Mouse (Mus musculus): ENCODE results near the gene Miga2. TPM values are rescaled to one million over a fixed set of nuclear protein-coding genes. Genes with fewer than 3 reads are reported as not detected.
A peak's percentile ranks its signal among the peaks of the same experiment; 100 is the strongest.

Miga2 gene
- total and polyA plus RNA-seq, 3 experiments: 64.3 to 90.3 (median 74.2) TPM

GRCm38 (mm10) chr2:30342544-30342943, 21.5 kb upstream of the Miga2 start:
- intact Hi-C loops (cut with DNase I): no loop called here
- DNase-seq: no peak
- no peaks in the 10 kb centered on the region for H3K79me2 ChIP-seq (replicated peaks; ENCODE audit: control insufficient read depth, insufficient read depth, low read length)
- TF ChIP-seq EP300 (IDR thresholded peaks at IDR 0.05; ENCODE audit: insufficient read depth, low read depth, low read length) (no peak), CTCF (IDR thresholded peaks at IDR 0.05) (no peak), POLR2A (IDR thresholded peaks at IDR 0.05; ENCODE audit: insufficient read depth, low read depth, low read length) (no peak)
- no peak overlapping the region for H3K4me3 ChIP-seq
- H3K36me3 ChIP-seq (ENCODE audit: control insufficient read depth, insufficient read depth, low read length): no peaks in the 10 kb centered on the region
- 86% methylated on average over 7 of the region's 7 CpGs for WGBS
- no peaks in the 10 kb centered on the region for H3K4me1 ChIP-seq (ENCODE audit: control insufficient read depth, insufficient read depth, low read length)
- H3K27me3 ChIP-seq (ENCODE audit: control insufficient read depth, insufficient read depth, low read length): no peaks in the 10 kb centered on the region
- H3K27ac ChIP-seq: no peak overlapping the region
- H3K9ac ChIP-seq (ENCODE audit: low read depth, low read length): no peak overlapping the region

- no peaks in the 10 kb centered on the region for H3K27me3 ChIP-seq (ENCODE audit: control insufficient read depth, insufficient read depth, low read length)
- WGBS: 41% methylated on average over 14 of the region's 14 CpGs
- peak; percentile 60 to 65 for DNase-seq
- TF ChIP-seq POLR2A (IDR thresholded peaks at IDR 0.05; ENCODE audit: insufficient read depth, low read depth, low read length) (no peak), CTCF (IDR thresholded peaks at IDR 0.05) (peak; percentile 60)
- H3K79me2 ChIP-seq (replicated peaks; ENCODE audit: control insufficient read depth, insufficient read depth, low read length): no peaks in the 10 kb centered on the region
- no peaks in the 10 kb centered on the region for H3K4me1 ChIP-seq (ENCODE audit: control insufficient read depth, insufficient read depth, low read length)
- no peak overlapping the region for H3K9ac ChIP-seq (ENCODE audit: low read depth, low read length)
- H3K36me3 ChIP-seq (ENCODE audit: control insufficient read depth, insufficient read depth, low read length): no peaks in the 10 kb centered on the region
- H3K27ac ChIP-seq: peak overlapping the region; percentile 20; the same call in 1 of the 2 replicates
- intact Hi-C loops (cut with DNase I): no loop called here
- no peak overlapping the region for H3K4me3 ChIP-seq
Observed at GRCm38 (mm10) chr2:30343601-30344137, 20.4 kb upstream of the Miga2 start.

DNA sequence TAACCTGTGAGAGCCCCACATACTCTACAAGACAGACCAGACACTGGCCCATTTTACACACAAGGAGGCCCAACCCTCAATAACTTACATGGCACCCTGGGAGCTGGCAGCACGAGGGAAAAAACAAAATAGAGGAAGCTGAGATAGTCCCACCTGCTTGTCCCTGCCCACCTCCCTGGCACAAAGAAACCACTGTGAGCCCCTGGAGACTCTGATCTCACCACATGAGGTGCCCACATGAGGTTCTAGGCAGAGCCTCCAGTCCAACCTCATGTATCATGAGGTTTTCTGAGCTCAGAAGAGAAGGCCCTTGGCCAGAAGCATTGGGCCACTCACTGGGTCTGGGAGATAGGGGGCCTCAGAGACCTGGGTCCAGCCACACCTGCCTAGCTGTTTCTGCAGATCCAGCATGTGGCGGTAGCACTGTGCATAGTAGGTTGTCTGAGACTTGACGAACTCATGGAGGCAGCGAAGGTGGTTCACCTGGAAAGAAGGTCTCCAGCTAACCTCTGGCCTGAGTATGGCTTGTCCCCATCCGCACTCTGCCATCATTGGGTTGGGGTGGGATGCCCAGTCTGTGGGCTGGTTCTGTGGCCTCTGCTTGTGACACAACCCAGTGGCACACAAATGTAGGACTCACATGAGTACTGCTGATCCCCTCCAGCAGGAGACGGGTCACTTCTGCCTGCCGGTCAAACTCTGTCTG, 17.9 kb upstream of the Miga2 start:
- WGBS: 86% methylated on average over 7 of the region's 7 CpGs
- no peaks in the 10 kb centered on the region for H3K36me3 ChIP-seq (ENCODE audit: control insufficient read depth, insufficient read depth, low read length)
- intact Hi-C loops (cut with DNase I): no loop called here

GRCm38 (mm10) chr2:30349196-30349595, 14.8 kb upstream of the Miga2 start:
- Histone ChIP-seq H3K27ac (no peak overlapping the region), H3K79me2 (replicated peaks; ENCODE audit: control insufficient read depth, insufficient read depth, low read length) (no peaks in the 10 kb centered on the region), H3K36me3 (ENCODE audit: control insufficient read depth, insufficient read depth, low read length) (no peaks in the 10 kb centered on the region), H3K9ac (ENCODE audit: low read depth, low read length) (no peak overlapping the region), H3K4me1 (ENCODE audit: control insufficient read depth, insufficient read depth, low read length) (no peaks in the 10 kb centered on the region), H3K4me3 (no peak overlapping the region), H3K27me3 (ENCODE audit: control insufficient read depth, insufficient read depth, low read length) (no peaks in the 10 kb centered on the region)
- WGBS: 93% methylated on average over 6 of the region's 6 CpGs
- DNase-seq: no peak
- TF ChIP-seq POLR2A (IDR thresholded peaks at IDR 0.05; ENCODE audit: insufficient read depth, low read depth, low read length): no peak
- no peak for TF ChIP-seq EP300 (IDR thresholded peaks at IDR 0.05; ENCODE audit: insufficient read depth, low read depth, low read length)
- no peak for TF ChIP-seq CTCF (IDR thresholded peaks at IDR 0.05)
- intact Hi-C loops (cut with DNase I): no loop called here

More for the DNA sequence above, 17.9 kb upstream of the Miga2 start:
- Histone ChIP-seq H3K4me1 (ENCODE audit: control insufficient read depth, insufficient read depth, low read length) (no peaks in the 10 kb centered on the region), H3K79me2 (replicated peaks; ENCODE audit: control insufficient read depth, insufficient read depth, low read length) (no peaks in the 10 kb centered on the region), H3K4me3 (no peak overlapping the region), H3K9ac (ENCODE audit: low read depth, low read length) (no peak overlapping the region), H3K27ac (no peak overlapping the region), H3K27me3 (ENCODE audit: control insufficient read depth, insufficient read depth, low read length) (no peaks in the 10 kb centered on the region)
- DNase-seq: no peak
- no peak for TF ChIP-seq CTCF (IDR thresholded peaks at IDR 0.05)
- TF ChIP-seq EP300 (IDR thresholded peaks at IDR 0.05; ENCODE audit: insufficient read depth, low read depth, low read length): no peak
- TF ChIP-seq POLR2A (IDR thresholded peaks at IDR 0.05; ENCODE audit: insufficient read depth, low read depth, low read length): no peak

DNA sequence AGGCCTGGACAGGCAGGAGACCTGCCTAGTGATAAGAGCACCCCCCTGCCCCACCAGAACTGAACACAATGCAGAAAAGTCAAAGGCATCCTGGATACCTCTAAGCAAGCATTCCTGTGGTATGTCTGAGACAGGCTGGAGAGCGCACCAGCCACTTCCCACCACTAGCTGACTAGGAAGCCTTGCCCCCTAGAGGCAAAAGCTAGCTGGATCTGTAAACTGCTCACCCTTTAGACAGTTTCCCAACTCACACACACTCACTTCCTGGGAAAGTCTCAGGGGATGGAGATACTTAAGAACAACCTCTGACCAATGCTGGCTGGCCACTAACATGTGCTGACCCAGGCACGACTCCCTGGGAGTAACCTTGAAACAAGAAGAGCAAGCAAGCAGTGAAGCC, 12.9 kb upstream of the Miga2 start:
- peaks cover 3% of the 10 kb centered on the region for H3K4me1 ChIP-seq (ENCODE audit: control insufficient read depth, insufficient read depth, low read length)
- H3K36me3 ChIP-seq (ENCODE audit: control insufficient read depth, insufficient read depth, low read length): no peaks in the 10 kb centered on the region
- H3K4me3 ChIP-seq: no peak overlapping the region
- H3K79me2 ChIP-seq (replicated peaks; ENCODE audit: control insufficient read depth, insufficient read depth, low read length): no peaks in the 10 kb centered on the region; the same call in 1 of the 2 replicates
- WGBS: 27% methylated on average over 2 of the region's 2 CpGs
- H3K27me3 ChIP-seq (ENCODE audit: control insufficient read depth, insufficient read depth, low read length): no peaks in the 10 kb centered on the region
- DNase-seq: no peak
- no peak overlapping the region for H3K9ac ChIP-seq (ENCODE audit: low read depth, low read length)
- intact Hi-C loops (cut with DNase I): no loop called here
- TF ChIP-seq EP300 (IDR thresholded peaks at IDR 0.05; ENCODE audit: insufficient read depth, low read depth, low read length): no peak
- TF ChIP-seq POLR2A (IDR thresholded peaks at IDR 0.05; ENCODE audit: insufficient read depth, low read depth, low read length): no peak
- peak; percentile 56 for TF ChIP-seq CTCF (IDR thresholded peaks at IDR 0.05)
- H3K27ac ChIP-seq: no peak overlapping the region

GRCm38 (mm10) chr2:30355861-30356260, 8.2 kb upstream of the Miga2 start:
- intact Hi-C loops (cut with DNase I): no loop called here
- H3K27ac ChIP-seq: no peak overlapping the region; the same call in 1 of the 2 replicates
- H3K79me2 ChIP-seq (replicated peaks; ENCODE audit: control insufficient read depth, insufficient read depth, low read length): peaks cover 1% of the 10 kb centered on the region
- peaks cover 18% of the 10 kb centered on the region for H3K4me1 ChIP-seq (ENCODE audit: control insufficient read depth, insufficient read depth, low read length)
- no peak overlapping the region for H3K4me3 ChIP-seq
- no peak for TF ChIP-seq EP300 (IDR thresholded peaks at IDR 0.05; ENCODE audit: insufficient read depth, low read depth, low read length)
- TF ChIP-seq POLR2A (IDR thresholded peaks at IDR 0.05; ENCODE audit: insufficient read depth, low read depth, low read length): no peak
- no peak for TF ChIP-seq CTCF (IDR thresholded peaks at IDR 0.05)
- 29% methylated on average over 4 of the region's 4 CpGs for WGBS
- H3K9ac ChIP-seq (ENCODE audit: low read depth, low read length): no peak overlapping the region; the same call in 1 of the 2 replicates
- no peaks in the 10 kb centered on the region; the same call in 1 of the 2 replicates for H3K36me3 ChIP-seq (ENCODE audit: control insufficient read depth, insufficient read depth, low read length)
- no peaks in the 10 kb centered on the region for H3K27me3 ChIP-seq (ENCODE audit: control insufficient read depth, insufficient read depth, low read length)
- DNase-seq: no peak

Data from heart, adult 2 months (tissue).